Mouse (Mus musculus) lung, embryonic 15.5 days (tissue): ENCODE data around the gene Polr3g. TPM values are rescaled to one million over a fixed set of nuclear protein-coding genes. Genes with fewer than 3 reads are reported as not detected.
"Not testable (repeated sequence)": the region's sequence is repeated elsewhere in the genome, so short reads cannot be mapped to it uniquely, and the experiment has no call there.

Source experiments
- ATAC-seq: fragments of 200-750 bp; cut with Nextera tagmentation; 2 replicates; pipeline ENCODE4 v1.8.0; 2017; ENCODE audit warnings: moderate number of reproducible peaks, borderline replicate concordance; ENCODE audit not compliant: low FRiP score, low TSS enrichment; ENCODE audit errors: extremely low read depth
- H3K27ac ChIP-seq: fragments of 300-500 bp; sonication (generic); 2 replicates; pipeline ENCODE4 v1.5.1; 2015; ENCODE audit warnings: moderate library complexity, mild to moderate bottlenecking, inconsistent platforms
- H3K27me3 ChIP-seq: fragments of 300-500 bp; sonication (generic); 2 replicates; pipeline ENCODE4 v1.6.1; 2015; ENCODE audit warnings: inconsistent platforms
- H3K36me3 ChIP-seq: fragments of 300-500 bp; sonication (generic); 2 replicates; pipeline ENCODE4 v1.6.1; 2015; ENCODE audit warnings: inconsistent platforms
- H3K4me1 ChIP-seq: fragments of 300-500 bp; sonication (generic); 2 replicates; pipeline ENCODE4 v1.6.1; 2015; ENCODE audit warnings: inconsistent platforms
- H3K4me2 ChIP-seq: fragments of 300-500 bp; sonication (generic); 2 replicates; pipeline ENCODE4 v1.6.1; 2015; ENCODE audit warnings: inconsistent platforms, mild to moderate bottlenecking, moderate library complexity
- H3K4me3 ChIP-seq: fragments of 300-500 bp; sonication (generic); 2 replicates; pipeline ENCODE4 v1.5.1; 2015; ENCODE audit warnings: mild to moderate bottlenecking, inconsistent platforms
- H3K9ac ChIP-seq: fragments of 300-500 bp; sonication (generic); 2 replicates; pipeline ENCODE4 v1.6.1; 2015; ENCODE audit warnings: inconsistent platforms
- H3K9me3 ChIP-seq: fragments of 300-500 bp; sonication (generic); 2 replicates; pipeline ENCODE4 v1.6.1; 2016; ENCODE audit warnings: inconsistent platforms
- WGBS: fragments of 180-500 bp; shearing (Covaris S2); methylation state at CpG from one replicate; pipeline ENCODE4 v1.1.7; 2015; 5-methylcytosine and 5-hydroxymethylcytosine counted together
- polyA plus RNA-seq: library from polyadenylated mRNA; unstranded; fragments of >200 nt; fragmentation: Nextera tagmentation; extraction: Ambion mirVana; gene quantifications from 2 replicates; pipeline ENCODE4 v1.2.1, GENCODE M21; 2015

Polr3g gene
- 12.1 and 12.5 TPM in 2 replicates for polyA plus RNA-seq

DNA sequence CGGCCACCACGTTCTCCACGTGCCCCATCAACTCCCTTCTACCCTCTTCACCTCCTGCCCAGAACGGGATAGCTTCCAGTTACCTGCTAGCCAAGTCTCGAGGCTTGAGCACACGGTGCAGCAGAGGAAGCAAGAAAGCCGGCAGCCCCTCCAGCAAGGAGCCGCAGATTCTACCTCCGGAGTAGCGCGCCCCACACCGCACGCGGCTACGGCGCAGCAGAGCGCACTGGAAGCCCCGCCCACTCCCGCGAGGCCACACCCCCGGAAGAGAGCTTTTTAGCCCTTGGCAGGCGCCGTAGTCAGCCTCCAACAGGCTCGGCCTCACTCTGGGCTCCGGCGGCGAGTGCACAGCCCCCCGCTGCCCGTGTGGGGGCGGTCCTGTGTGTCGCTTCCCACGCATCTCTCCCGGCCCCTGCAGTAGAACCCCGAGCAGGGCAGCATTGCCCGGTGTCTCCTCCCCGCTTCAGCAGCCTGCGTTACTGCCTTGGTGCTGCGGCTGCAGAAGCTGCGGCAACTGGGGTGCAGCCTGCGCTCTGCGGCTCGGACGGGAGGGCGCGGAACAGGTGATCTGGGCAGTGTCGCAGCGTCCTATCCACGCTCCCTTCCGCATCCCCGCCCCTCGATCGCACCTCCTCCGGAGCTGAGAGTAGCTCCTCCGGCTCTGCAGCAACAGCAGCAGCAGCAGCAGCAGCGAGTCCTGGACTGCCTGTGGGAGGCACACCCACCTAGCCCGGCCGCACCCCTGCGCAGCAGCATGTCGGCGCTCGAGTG, at the start of gene Polr3g, which contains the start of gene Mblac2:
Gene Polr3g, minus strand, starts transcription at position 239 of the 771 bp plus-strand sequence.
Gene Mblac2, plus strand, starts transcription at position 567 of the 771 bp plus-strand sequence.
- Histone ChIP-seq H3K9ac (peak within 1 kb of the TSS; percentile 66), H3K27me3 (no peaks in the 10 kb centered on the region), H3K9me3 (no peaks in the 10 kb centered on the region), H3K36me3 (no peaks in the 10 kb centered on the region), H3K4me1 (peaks cover 13% of the 10 kb centered on the region), H3K4me3 (peak within 1 kb of the TSS; percentile 97), H3K4me2 (peak within 1 kb of the TSS; percentile 99), H3K27ac (peak within 1 kb of the TSS; percentile 94)
- under 1% methylated on average over 61 of the region's 61 CpGs for WGBS
- peak; percentile 98 for ATAC-seq

DNA sequence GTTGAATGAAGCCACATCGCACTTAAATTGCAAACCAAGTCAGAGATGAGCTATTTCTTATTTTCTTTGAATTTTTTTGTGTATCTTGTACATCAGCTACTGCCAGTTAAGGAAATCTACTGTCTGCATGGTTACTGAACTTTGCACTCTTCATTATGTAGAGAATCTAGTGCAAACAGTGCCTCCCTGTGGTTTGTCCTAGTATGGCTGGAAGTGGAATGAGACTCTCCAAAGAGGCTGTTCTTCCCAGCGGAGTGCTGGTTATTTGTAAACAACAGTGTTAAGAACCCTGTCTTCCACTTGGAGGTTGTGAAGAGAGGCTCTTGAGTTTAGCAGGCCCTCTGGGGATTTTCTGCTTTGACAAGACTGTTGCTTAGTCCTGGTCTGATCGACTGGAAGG, 49.6 kb upstream of the Polr3g start:
- WGBS, result 20% methylated on average over 3 of the region's 3 CpGs
- Histone ChIP-seq H3K4me3 (no peak overlapping the region), H3K27ac (no peak overlapping the region), H3K27me3 (no peaks in the 10 kb centered on the region), H3K4me1 (no peaks in the 10 kb centered on the region), H3K9me3 (no peaks in the 10 kb centered on the region), H3K4me2 (no peak overlapping the region), H3K9ac (no peak overlapping the region), H3K36me3 (no peaks in the 10 kb centered on the region)
- ATAC-seq, result no peak

DNA sequence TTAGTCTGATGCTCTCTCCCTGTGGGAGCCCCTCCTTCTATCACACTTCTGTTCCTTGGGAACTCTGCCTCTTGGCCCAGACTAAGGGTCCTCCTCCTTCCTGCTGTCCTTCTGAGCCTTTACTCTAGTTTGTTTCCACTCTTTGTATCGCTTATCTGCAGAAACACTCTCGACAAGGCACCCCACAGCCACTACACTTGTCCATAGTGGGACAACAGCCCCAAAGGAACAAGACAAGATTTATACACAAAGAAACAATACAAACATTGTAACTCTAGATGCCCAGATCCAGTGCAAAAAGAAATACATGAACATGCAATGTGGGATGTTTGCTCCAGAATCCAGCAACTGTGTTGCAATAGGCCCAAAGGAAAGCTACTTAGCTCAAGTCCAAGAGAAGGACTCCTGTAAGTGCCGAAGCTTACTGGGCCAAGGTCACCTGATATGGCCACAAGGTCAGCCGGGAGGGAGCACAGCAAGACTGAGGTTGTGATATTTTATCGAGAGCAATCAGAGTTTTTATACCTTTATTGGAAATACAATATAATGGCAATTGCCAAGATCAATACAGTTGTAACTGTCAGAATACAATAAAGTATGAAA, 46.3 kb upstream of the Polr3g start:
- Histone ChIP-seq H3K9me3 (no peaks in the 10 kb centered on the region), H3K4me1 (no peaks in the 10 kb centered on the region), H3K27me3 (no peaks in the 10 kb centered on the region), H3K36me3 (no peaks in the 10 kb centered on the region), H3K4me2 (no peak overlapping the region), H3K9ac (no peak overlapping the region), H3K4me3 (no peak overlapping the region), H3K27ac (no peak overlapping the region)
- WGBS, result 72% methylated on average over 5 of the region's 5 CpGs
- no peak for ATAC-seq

DNA sequence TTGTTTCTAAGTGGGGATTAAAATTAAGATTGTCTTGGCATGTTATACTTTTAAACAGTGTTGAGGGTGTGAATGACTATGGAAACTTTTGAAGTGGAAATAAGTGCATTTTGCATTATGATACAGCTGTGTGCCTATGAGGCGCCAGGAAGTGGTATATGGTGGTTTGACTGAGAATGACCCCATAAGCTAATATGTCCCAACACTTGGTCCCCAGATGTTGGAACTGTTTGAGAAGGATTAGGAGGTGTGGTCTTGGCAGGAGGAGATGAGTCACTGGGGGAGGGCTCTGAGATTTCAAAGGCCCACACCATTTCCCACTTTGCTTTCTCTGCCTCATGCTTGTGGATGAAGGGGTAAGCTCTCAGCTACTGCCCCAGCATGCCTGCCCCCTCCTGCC, 44.5 kb upstream of the Polr3g start:
- WGBS, result 84% methylated on average over 1 of the region's 1 CpGs

DNA sequence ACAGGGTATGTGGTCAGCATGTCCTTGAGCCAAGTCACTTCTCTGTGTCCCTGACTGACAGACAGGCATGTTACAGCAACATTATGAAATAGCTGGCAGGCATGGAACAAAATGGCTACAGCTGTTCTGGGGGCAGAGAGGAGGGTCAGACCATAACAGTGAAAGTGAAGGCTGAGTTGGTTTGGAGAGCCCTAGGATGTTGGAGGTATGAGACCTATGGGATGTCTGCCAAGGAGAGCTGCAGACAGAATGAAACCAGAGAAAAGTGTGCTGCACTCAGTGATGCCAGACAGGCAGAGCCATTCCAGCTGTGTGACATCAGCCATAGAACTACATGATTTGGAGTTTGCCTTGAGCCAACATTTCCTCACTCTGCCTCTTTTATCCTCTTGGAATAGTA, 44.1 kb upstream of the Polr3g start:
- H3K9me3 ChIP-seq, result no peaks in the 10 kb centered on the region
- no peak overlapping the region for H3K9ac ChIP-seq
- H3K4me2 ChIP-seq, result no peak overlapping the region
- no peaks in the 10 kb centered on the region for H3K4me1 ChIP-seq
- no peak overlapping the region for H3K4me3 ChIP-seq
- no peaks in the 10 kb centered on the region for H3K27me3 ChIP-seq
- H3K36me3 ChIP-seq, result no peaks in the 10 kb centered on the region
- peak; percentile 83 for ATAC-seq
- peak overlapping the region; percentile 15; the same call in 1 of the 2 replicates for H3K27ac ChIP-seq

More for the DNA sequence above, 44.5 kb upstream of the Polr3g start:
- H3K4me2 ChIP-seq, result no peak overlapping the region
- no peak overlapping the region for H3K4me3 ChIP-seq
- peak; percentile 70; the same call in 1 of the 2 replicates for ATAC-seq
- H3K4me1 ChIP-seq, result no peaks in the 10 kb centered on the region
- no peak overlapping the region for H3K27ac ChIP-seq
- no peaks in the 10 kb centered on the region for H3K36me3 ChIP-seq
- no peak overlapping the region for H3K9ac ChIP-seq
- H3K9me3 ChIP-seq, result no peaks in the 10 kb centered on the region
- no peaks in the 10 kb centered on the region for H3K27me3 ChIP-seq

DNA sequence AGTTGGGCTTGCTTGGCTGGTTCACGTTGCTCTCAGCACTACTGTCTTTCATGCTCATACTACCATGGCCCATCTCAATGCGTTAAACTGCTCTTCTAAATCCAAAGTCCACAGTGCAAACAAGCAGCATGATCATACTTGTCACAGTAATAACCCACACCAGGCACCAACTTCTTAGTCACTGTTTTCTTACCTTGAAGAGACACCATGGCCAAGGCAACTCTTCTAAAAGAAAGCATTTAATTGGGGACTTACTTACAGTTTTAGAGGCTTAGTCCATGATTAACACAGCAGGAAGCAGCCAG, 33.2 kb upstream of the Polr3g start:
- no peaks in the 10 kb centered on the region for H3K4me1 ChIP-seq
- H3K4me3 ChIP-seq, result no peak overlapping the region
- H3K9me3 ChIP-seq, result no peaks in the 10 kb centered on the region
- no peak overlapping the region for H3K4me2 ChIP-seq
- no peak overlapping the region for H3K27ac ChIP-seq
- no peaks in the 10 kb centered on the region for H3K27me3 ChIP-seq
- no peaks in the 10 kb centered on the region for H3K36me3 ChIP-seq
- 32% methylated on average over 2 of the region's 2 CpGs for WGBS
- no peak for ATAC-seq
- H3K9ac ChIP-seq, result no peak overlapping the region

DNA sequence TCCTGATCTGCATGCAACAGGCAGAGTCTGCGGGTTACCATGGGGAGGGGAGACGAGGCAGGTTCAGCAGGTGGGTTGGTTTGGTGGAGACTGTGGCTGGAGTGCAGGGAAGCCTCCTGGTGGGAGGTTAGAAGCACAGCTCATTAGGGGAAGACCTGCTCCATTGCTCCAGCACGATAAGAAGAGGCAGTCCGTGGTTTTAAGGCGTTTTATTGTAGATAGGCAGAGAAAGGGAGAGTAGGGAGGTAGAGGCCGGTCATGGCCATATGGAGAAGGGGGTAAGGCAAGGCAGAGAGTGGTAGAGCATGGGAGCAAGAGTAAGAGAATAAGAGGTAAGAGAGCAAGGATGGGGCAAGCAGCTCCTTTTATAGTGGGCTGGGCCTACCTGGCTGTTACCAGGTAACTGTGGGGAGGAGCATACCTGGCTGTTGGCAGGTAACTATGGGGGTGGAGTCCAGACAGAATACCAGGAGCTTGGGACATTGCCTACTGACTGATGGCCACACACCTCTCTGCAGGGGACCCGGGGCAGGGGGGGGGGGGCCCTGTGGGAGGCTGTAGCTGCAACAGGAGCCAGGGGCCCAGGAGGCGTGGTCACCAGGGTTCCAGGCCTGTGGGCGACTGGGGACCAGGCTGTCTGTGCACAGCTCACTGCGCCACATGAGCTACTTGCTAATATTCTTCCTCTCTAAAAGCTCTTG, 32.7 kb upstream of the Polr3g start:
- Histone ChIP-seq H3K36me3 (no peaks in the 10 kb centered on the region), H3K9ac (no peak overlapping the region), H3K4me2 (no peak overlapping the region), H3K27ac (no peak overlapping the region), H3K27me3 (no peaks in the 10 kb centered on the region), H3K4me3 (no peak overlapping the region), H3K9me3 (no peaks in the 10 kb centered on the region), H3K4me1 (no peaks in the 10 kb centered on the region)
- ATAC-seq, result no peak
- 47% methylated on average over 10 of the region's 10 CpGs for WGBS

DNA sequence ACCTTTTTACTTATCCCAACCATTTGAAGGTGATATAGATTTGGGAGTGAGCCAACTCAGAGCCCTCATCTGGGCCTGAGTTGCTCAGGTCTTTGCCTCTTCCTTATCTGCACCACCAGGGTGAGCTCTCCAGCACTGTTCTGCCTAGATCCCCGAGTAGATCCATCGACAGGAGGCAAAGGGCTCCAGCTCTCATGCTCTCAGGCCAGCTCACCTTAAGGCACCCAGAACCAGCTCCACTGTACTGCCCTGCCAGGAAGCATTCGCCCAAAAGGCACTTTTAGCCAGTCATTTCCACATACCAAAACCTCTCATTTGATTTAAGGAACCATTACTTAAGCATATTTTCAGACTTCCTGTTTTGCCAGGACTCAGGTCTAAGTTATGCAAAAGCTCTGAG, 30.1 kb upstream of the Polr3g start:
- WGBS, result 36% methylated on average over 3 of the region's 3 CpGs
- ATAC-seq, result no peak
- H3K4me2 ChIP-seq, result no peak overlapping the region

DNA sequence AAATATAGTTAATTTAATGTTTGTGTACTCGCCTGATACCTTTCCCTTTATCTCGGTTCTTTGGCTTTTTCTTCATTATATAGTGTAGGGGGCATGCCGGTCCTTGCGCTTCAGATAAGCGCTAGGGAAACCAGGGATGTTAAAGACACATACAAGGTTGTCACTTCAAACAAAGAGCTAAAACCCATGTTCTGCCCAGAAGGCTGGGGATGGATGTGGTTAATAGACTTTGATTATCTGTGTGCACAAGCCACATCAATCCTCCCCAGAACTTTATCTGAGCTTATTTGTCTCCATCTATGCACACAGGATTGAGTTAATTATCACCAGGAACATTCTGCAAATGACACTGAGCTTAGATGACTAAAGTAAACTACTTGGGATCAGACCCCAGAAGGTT, 25.8 kb upstream of the Polr3g start:
- H3K9me3 ChIP-seq, result no peaks in the 10 kb centered on the region
- no peak for ATAC-seq
- no peak overlapping the region for H3K4me3 ChIP-seq
- H3K27me3 ChIP-seq, result no peaks in the 10 kb centered on the region
- no peak overlapping the region for H3K27ac ChIP-seq
- WGBS, result 72% methylated on average over 5 of the region's 5 CpGs
- no peak overlapping the region for H3K4me2 ChIP-seq
- H3K4me1 ChIP-seq, result no peaks in the 10 kb centered on the region
- no peaks in the 10 kb centered on the region for H3K36me3 ChIP-seq
- no peak overlapping the region for H3K9ac ChIP-seq

More for the DNA sequence above, 30.1 kb upstream of the Polr3g start:
- no peak overlapping the region for H3K4me3 ChIP-seq
- no peaks in the 10 kb centered on the region for H3K9me3 ChIP-seq
- H3K27ac ChIP-seq, result no peak overlapping the region
- H3K9ac ChIP-seq, result no peak overlapping the region
- no peaks in the 10 kb centered on the region for H3K36me3 ChIP-seq
- H3K27me3 ChIP-seq, result no peaks in the 10 kb centered on the region
- no peaks in the 10 kb centered on the region for H3K4me1 ChIP-seq

DNA sequence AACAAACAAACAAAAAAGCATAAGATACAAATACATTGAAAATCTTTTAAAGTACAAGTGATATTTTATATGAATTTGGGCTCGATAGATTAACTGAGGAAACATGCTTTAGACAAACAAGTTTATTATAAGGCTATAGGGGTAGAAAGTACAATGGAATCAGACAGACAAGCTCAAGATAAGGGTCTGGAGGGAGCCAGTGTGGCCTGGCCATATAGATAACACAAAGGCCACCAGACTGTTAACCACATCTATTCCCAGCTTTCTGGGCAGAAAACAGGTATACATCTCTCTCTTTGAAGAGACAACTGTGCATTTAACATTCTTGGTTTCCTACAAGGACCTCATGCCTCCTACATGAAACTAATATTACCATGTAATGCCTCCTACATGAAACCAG, 19.5 kb upstream of the Polr3g start:
- no peaks in the 10 kb centered on the region for H3K4me1 ChIP-seq
- 82% methylated on average over 1 of the region's 1 CpGs for WGBS
- no peak for ATAC-seq
- H3K4me3 ChIP-seq, result no peak overlapping the region
- no peak overlapping the region for H3K4me2 ChIP-seq
- no peaks in the 10 kb centered on the region for H3K9me3 ChIP-seq
- H3K36me3 ChIP-seq, result no peaks in the 10 kb centered on the region
- H3K27me3 ChIP-seq, result no peaks in the 10 kb centered on the region
- no peak overlapping the region for H3K9ac ChIP-seq
- H3K27ac ChIP-seq, result no peak overlapping the region

DNA sequence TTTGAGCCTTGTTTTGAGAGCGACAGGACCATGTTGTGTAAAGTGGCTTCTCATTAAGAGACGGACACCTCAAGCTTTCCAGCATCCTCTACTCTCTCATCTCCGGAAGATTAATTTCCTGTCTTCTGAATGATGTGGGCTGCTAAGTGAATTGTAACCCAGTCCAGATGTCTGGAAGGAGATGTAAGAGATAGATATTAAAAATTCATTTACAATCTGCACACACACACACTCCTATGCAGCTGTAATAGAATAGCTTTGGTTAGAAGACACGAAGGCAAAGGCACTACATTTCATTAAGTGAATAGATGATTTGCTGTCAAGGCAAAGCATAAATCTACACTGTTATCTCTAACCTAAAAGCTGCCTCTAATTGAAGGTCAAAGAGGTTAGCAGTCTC, 18.3 kb upstream of the Polr3g start:
- Histone ChIP-seq H3K36me3 (no peaks in the 10 kb centered on the region), H3K9ac (no peak overlapping the region), H3K4me3 (no peak overlapping the region), H3K9me3 (no peaks in the 10 kb centered on the region), H3K27me3 (no peaks in the 10 kb centered on the region), H3K4me2 (no peak overlapping the region), H3K27ac (no peak overlapping the region), H3K4me1 (no peaks in the 10 kb centered on the region)
- WGBS, result 48% methylated on average over 4 of the region's 4 CpGs
- ATAC-seq, result no peak

DNA sequence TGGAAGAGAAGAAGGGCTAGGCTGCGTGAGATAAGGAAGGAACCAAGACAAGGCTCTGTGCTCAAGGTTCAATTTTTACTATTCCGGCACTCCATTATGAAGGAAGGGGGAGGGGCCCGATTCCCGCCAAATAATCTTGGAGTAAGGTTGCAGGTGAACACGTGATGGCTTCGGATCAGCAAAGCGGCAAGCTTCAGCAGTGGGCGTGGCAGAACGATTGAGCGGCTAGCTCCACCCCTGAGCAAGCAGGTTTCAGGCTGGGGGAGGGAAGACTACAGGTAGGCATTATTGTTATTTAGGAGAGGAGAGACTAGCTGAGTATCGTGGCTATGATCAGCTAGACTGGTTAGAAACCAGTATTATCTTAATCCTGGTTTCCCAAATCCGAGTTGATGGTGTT, 17.3 kb upstream of the Polr3g start:
- H3K27me3 ChIP-seq, H3K9me3 ChIP-seq, H3K4me1 ChIP-seq, H3K36me3 ChIP-seq, H3K4me2 ChIP-seq, H3K9ac ChIP-seq, ATAC-seq, H3K27ac ChIP-seq, H3K4me3 ChIP-seq: not testable (repeated sequence)
- WGBS, result 55% methylated on average over 12 of the region's 12 CpGs
